Mouse (Mus musculus): ENCODE data around the gene Snap25. TPM values are rescaled to one million over a fixed set of nuclear protein-coding genes. Genes with fewer than 3 reads are reported as not detected.

Snap25 gene
- total RNA-seq, 2 experiments from 2014 or later: not detected

DNA sequence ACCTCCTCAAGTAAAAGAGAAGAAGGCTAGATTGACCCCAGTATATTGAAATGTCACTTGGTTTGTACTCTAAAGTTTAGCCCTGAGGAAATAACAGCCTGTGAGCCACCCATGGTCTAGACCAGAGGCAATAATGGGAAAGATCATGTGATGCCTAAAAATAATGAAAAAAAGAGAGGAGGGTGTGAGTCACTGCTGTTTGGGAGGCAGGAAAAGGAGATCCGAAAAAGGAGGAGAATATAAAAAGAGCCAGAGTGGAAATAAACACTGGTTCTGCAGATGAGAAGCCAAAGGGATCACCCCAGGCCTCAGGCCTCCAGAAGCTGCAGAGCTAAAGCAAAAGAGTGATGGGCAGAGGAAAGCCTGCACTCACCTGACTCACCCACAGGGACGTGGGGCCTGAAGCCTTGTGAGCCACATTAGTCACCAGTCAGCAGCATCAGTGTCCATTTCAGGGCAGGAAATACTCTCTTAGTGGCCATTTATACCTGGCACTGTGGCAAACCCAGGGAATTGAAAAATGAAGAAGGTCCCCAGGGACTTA lies 85.7 kb downstream of the Snap25 start:
- no peak for ATAC-seq (replicated peaks; ENCODE audit: low FRiP score, low TSS enrichment, poor library complexity, severe bottlenecking)

DNA sequence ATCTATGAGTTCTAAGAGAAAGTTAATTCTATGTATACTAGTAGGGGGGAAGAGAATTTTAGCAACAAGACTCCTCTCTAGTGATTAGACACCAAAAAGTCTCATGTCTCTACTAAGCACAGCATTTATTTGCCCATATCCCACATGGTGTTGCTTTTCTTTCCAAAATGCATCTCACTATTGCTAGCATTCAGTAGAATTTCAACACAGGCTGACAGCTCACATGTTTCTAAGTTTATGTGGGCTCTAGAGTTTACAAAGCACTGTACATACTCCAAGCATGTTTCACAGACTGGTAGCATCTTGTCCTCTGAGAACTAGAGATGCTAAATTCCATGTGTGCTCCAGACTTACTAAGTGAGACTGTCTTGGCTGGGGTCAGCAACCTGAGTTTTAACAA lies 87.8 kb downstream of the Snap25 start:
- ATAC-seq (replicated peaks; ENCODE audit: low FRiP score, low TSS enrichment, poor library complexity, severe bottlenecking): no peak

DNA sequence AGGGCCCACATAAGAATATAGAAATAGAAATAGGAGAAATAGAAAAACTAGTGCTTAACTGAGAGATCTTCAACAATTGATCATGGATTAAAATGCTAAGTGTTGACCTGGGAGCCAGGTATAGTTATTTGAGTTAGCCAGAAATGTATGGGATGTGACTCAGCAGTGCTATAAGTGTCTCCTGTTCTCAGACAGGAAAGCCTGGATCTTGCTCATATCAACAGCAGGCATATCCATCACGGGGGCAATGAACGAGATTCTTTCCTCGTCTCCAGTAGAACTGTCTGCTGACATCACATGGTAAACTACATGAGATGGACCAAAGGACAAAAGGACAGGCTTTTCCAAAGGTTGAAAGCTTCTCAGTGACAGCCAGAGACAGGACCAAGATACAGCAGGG lies 88.8 kb downstream of the Snap25 start:
- no peak for ATAC-seq (replicated peaks; ENCODE audit: low FRiP score, low TSS enrichment, poor library complexity, severe bottlenecking)

DNA sequence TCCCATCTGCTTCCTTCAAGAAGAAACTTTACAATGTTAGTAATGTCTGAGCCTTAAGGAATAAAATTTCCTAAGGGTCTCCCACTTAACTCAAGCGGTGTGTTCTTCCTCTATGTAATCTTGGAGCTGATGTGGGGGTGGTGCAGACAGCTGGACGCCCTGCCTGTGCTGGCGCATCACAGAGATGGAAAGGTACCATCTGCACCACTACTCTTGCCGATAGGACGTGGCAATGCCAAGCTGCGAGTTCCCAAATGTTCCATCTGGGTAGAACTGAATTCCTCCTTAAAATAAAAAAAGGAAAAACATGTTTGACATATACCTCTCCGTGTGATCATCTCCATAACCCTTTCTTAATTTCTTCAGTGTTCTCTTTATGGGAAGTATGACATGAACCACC lies 89.9 kb downstream of the Snap25 start:
- ATAC-seq (replicated peaks; ENCODE audit: low FRiP score, low TSS enrichment, poor library complexity, severe bottlenecking): no peak

DNA sequence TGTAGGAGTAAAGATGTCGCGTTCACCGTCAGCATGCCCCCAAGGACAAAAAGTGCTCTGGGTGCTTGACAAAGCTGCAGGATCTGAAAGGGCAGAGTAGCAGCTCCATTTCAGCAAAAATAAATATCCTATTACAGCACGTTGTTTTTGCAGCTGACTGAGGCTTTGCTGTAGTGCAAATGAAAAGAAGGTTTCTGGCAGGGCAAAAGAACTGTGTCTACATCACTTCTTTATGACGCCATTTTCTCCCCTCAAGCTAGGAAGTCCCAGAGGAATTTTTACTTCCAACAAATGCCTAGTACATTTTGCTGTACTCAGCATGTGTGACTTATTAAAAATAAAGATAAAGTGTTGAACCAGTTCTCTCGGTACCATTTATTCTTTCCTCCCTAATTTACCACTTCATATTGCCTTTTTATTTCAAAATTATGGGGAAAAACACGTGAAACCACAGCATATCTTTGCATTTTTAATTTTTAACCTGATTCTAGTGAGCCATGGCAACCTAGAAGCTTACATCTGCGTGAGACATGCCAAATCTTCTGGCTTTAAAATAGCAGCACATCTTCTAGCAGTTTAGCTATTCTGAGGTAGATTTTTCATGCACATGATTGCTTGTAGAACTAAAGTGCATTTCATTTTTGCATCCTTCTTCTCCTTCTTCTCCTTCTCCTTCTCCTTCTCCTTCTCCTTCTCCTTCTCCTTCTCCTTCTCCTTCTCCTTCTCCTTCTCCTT lies 94.9 kb downstream of the Snap25 start:
- no peak for ATAC-seq (replicated peaks; ENCODE audit: low FRiP score, low TSS enrichment, poor library complexity, severe bottlenecking)

DNA sequence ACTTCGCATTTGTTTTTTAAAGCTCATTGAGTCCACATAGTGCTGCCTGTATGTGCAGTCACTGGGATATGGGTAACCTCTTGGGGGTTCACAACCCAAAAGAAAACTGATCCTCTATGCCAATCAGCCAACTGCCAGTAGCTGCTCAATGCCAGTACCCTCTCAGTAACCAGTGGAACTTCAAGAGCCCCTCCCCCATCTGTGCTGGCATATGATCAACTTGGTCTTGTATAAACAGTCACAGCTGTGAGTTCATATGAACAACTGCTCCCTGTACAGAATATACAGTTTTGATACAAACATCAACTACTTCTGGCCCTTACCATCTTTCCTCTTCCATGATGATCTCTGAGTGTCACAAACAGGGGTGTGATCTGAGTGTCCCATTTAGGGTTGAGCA lies 98.1 kb downstream of the Snap25 start:
- no peak for ATAC-seq (replicated peaks; ENCODE audit: low FRiP score, low TSS enrichment, poor library complexity, severe bottlenecking)

DNA sequence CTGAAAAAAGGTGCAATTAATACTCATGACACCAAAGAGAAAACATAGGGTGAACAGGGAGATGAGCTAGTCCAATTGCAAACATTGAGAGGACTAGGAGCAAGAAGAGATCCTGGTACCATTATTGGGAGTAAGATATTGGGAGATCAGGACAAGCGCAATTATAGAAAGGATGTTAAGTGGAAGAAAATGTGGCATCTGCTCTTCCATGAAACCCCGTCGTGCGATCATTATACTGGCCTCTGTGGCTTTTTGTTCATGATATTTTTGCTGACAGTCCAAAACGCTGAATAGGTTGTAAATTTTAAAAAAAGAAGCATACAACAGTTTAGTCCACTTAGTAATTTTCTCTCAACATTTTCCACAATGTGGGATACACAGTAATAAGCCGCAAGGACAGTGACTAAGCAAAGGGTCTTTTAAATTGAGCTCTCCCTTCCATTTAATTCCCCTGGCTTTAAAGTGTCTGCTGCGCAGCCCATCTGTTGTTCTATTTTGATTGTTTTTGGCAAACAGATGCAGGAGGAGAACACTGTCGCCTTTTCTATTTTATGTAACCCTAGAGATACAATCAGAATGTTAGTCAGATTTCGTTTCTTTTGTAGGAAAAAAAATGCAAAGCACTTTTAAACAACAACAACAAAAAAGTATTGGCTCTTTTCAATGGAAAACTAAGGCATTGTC lies 103.6 kb downstream of the Snap25 start:
- ATAC-seq (replicated peaks; ENCODE audit: low FRiP score, low TSS enrichment, poor library complexity, severe bottlenecking): no peak

DNA sequence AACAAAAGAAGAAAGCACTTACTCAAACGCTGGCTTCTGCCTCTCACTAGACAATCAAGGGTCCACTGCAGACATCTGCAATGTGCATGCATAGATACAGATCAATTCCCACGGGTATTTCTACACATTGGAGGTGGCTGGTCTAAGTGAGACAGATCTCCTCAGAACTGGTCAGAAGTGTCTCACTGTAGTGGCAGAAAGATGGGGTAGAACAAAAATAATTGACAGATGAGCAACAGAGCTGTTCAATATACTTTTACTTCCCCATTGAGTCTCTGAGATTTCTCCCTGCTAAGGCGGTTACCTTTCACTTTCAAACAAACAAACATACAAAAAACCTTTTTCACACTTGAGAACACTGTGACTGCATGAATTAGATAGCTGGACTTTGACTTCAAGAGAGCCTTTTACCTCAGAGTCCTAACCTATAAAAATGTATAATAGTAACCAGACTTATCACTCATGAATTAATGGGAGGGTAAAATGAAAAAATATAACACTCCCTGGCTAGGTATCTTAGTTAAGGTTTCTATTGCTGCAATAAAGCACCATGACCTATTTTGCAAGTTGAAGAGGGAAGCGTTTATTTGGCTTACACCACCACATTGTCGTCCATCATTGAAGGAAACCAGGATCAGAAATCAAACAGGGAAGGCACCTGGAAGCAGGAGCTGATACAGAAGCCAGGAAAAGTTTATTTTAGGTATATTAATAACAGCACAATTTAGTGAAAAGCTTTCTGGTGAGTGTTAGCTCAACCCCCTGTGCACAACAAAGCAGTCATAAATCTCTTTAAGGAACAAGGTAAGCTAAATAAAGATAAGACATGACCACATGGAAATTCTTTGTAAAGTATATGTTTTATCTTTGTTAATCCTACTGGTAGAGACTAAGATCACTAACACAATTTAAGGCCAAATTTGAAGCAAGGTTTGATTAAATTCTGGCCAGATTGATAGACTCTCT lies 110.8 kb downstream of the Snap25 start:
- no peak for ATAC-seq (replicated peaks; ENCODE audit: low FRiP score, low TSS enrichment, poor library complexity, severe bottlenecking)

DNA sequence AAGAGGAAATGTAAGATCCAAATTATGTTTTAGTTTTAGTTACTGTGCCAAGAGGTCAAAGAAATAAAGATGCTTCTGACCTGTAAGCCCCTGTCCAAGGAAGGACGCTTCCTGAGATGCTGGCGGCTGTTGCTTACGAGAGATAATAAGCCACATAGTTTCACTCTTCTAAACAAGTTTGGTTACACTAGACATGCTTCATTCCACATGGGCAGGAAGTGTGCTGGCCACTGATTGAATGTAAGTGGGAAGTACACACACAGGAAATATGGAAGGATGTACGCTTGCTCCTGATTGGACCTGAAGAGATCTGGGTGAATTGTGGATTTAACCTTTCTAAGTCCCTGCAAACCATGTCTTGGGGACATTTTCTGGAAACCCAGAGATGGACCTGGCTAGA lies 114.4 kb downstream of the Snap25 start:
- no peak for ATAC-seq (replicated peaks; ENCODE audit: low FRiP score, low TSS enrichment, poor library complexity, severe bottlenecking)

Other genes starting within 250 kb of the Snap25 start
- gene Ankef1, start 211.5 kb upstream of the Snap25 start, total RNA-seq (2014; fragmentation: Nextera tagmentation): not detected in 2 replicates
- not detected in 2 replicates for gene Ankef1, start 211.5 kb upstream of the Snap25 start, total RNA-seq (2017)
- 20.4 TPM in 1 of 2 replicates, not detected in the other for gene AL731706.2, start 172.2 kb downstream of the Snap25 start, total RNA-seq (2014; fragmentation: Nextera tagmentation)
- gene AL731706.2, start 172.2 kb downstream of the Snap25 start, total RNA-seq (2017): not detected in 2 replicates
- 8.2 and 9.1 TPM in 2 replicates for gene Slx4ip, start 177.8 kb downstream of the Snap25 start, total RNA-seq (2014; fragmentation: Nextera tagmentation)
- gene Slx4ip, start 177.8 kb downstream of the Snap25 start, total RNA-seq (2017): 5.4 and 7.6 TPM in 2 replicates
- 3.5 TPM in 1 of 2 replicates, not detected in the other for gene AL731706.1, start 177.9 kb downstream of the Snap25 start, total RNA-seq (2014; fragmentation: Nextera tagmentation)
- gene AL731706.1, start 177.9 kb downstream of the Snap25 start, total RNA-seq (2017): 8.2 and 10.9 TPM in 2 replicates
- 11.2 and 21.7 TPM in 2 replicates for gene Mkks, start 177.9 kb downstream of the Snap25 start, total RNA-seq (2014; fragmentation: Nextera tagmentation)
- gene Mkks, start 177.9 kb downstream of the Snap25 start, total RNA-seq (2017): 12.5 and 16.4 TPM in 2 replicates